Mouse (Mus musculus): ENCODE measurements around the gene Clstn3. TPM values are rescaled to one million over a fixed set of nuclear protein-coding genes. Genes with fewer than 3 reads are reported as not detected.
A peak's percentile ranks its signal among the peaks of the same experiment; 100 is the strongest.
"Not testable (repeated sequence)": the region's sequence is repeated elsewhere in the genome, so short reads cannot be mapped to it uniquely, and the experiment has no call there.

Gene Clstn3
- polyA plus RNA-seq, 3 experiments from 2014 or later = not detected

- no peak for ATAC-seq
Measured at GRCm38 (mm10) chr6:124448186-124448852, 16.3 kb downstream of the Clstn3 start.

DNA sequence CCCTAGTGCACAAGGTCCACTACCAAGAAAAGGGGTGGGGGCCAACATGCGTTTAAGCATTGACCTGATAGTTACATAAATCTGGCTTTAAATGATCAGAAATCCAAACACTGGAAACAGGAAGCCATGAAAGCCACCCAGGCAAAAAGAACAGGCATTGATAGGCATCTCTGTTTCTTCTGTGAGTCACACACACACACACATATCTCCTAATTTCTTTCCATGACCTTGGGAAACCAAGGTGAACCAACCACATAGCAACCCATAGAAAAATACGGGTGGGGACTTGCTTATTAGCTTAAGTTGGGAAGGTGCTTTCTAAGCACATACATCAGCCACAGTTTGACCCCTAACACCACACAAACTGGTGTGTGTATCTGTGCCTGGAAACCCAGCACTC, 17.2 kb downstream of the Clstn3 start:
- no peak for ATAC-seq

- no peak for ATAC-seq
Measured at GRCm38 (mm10) chr6:124446459-124446858, 18.1 kb downstream of the Clstn3 start.

- ATAC-seq = no peak
Measured at GRCm38 (mm10) chr6:124446024-124446423, 18.6 kb downstream of the Clstn3 start.

DNA sequence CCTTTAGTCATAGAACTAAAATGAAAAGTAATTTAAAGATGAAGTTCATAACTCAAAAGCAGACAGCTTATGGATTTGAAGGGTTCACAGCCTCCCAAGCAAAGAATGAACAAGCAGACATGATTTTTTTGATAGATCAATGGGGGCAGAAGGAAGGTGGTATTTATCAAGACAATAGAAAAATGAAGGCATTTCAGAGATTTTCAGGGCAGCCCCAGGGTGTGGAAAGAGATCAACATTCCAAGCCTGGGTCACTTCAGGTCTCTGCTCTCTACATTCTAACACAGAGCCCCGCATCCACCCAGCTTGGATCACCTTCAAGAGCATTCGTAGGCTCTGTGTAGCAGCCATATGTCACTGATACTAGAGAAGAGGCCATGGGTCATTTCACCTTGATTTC, 21.3 kb downstream of the Clstn3 start:
- no peak for ATAC-seq

GRCm38 (mm10) chr6:124436245-124436644, 28.3 kb downstream of the Clstn3 start:
- no peak for ATAC-seq

- no peak for ATAC-seq
Measured at GRCm38 (mm10) chr6:124435173-124435572, 29.4 kb downstream of the Clstn3 start.

- ATAC-seq = no peak
Measured at GRCm38 (mm10) chr6:124433688-124434324, 30.8 kb downstream of the Clstn3 start.

- no peak for ATAC-seq
Measured at GRCm38 (mm10) chr6:124430784-124431495, 33.7 kb downstream of the Clstn3 start.

DNA sequence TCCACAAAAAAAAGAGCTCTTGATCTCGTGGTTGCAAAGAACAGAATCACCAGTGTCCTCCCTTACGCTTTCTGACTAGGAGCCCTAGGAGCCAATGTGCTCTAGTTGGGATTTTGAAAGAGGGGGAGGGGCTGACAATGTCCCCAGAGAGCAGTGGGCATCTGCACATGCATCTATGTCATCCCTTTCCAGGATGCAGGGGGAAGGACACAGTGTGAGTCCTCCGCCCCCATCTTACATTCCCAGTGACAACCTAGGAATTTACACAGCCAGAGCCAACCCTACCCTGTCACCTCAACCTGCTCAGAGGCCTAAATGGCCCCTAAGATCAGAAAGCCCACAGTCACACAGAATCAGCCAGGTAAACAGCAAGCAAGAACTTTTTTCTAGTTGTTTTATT, 34.2 kb downstream of the Clstn3 start:
- no peak for ATAC-seq

DNA sequence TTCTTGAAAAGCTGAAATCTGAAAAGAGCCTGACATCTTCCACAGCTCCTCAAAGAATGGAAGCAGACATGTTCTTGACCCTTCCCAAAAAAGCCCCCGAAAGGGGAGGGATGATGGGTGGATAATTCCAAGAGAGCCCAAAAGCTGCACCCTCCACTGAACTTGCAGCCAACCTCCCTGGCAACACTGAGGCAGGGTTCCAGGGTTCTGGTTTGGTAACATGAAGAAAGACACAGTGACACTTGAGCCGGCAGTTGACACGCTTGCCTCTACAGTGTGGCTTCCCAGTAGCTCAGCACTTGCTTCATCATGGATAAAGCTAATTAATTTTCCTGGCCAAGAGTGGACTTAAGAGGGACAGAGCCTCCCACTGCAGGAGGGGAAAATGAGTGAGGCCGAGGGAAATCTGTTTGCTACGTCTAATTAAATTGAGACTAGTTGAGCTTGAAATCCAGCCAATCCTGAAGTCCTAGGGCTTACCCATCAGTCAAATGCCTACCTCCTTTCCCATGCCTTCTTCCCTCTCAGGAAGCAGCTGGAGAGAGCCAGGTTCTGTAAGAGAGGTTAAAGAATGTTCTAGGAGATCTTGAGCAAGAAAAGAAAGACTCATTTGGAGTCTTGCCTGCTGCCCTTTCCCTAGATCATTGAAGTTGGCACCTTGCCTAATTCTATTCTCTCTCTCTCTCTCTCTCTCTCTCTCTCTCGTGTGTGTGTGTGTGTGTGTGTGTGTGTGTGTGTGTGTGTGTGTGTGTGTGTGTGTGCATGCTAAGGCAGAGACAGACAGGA, 36.6 kb downstream of the Clstn3 start:
- no peak for ATAC-seq

- ATAC-seq = no peak
Measured at GRCm38 (mm10) chr6:124427289-124427688, 37.3 kb downstream of the Clstn3 start.

GRCm38 (mm10) chr6:124426604-124427003, 38.0 kb downstream of the Clstn3 start:
- ATAC-seq = no peak

DNA sequence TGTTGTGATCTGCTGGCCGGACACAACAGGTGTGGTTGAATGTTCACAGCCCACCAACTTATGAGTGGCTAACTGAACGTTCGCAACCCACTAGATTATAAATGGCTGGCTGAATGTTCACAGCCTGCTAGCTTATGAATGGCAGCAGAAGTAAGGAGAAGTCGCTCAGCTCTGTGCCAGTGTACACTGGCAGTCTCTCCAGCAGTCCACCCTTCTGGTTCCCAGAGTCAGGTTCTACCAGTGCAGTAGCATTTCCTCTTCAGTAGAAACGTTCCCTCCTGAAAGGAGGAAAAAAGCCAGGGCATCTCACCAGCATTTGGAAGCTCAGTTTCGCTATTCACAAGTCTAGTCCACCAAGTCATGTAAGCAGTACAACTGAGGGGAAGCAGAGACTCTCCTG, 39.1 kb downstream of the Clstn3 start:
- ATAC-seq = no peak

GRCm38 (mm10) chr6:124425042-124425441, 39.6 kb downstream of the Clstn3 start:
- not testable (repeated sequence) for ATAC-seq

GRCm38 (mm10) chr6:124424068-124424498, 40.5 kb downstream of the Clstn3 start:
- no peak for ATAC-seq

GRCm38 (mm10) chr6:124418686-124419085, 45.9 kb downstream of the Clstn3 start:
- ATAC-seq = no peak

GRCm38 (mm10) chr6:124415347-124416088, 49.1 kb downstream of the Clstn3 start:
- peak; percentile 82 for ATAC-seq

DNA sequence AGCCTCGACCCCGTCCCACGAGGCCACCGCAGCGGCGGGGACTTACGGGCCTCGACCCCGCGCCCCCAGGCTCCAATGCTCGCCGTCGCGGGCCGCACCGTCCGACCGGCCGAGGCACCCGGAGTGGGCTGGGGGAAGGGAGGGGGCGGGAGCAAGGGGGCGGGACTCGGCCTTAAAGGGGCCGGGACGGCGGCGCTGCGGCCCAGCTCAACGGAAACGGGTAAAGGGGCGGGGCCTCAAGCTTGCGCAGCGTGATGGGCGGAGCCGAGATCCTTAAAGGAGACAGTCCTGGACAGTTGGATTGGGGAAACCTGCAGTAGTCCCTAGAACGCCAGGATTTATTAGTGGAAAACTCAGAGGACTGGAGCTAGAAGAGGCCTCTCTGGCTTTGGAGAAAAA, 49.7 kb downstream of the Clstn3 start, which contains the start of gene Pex5:
Gene Pex5 (minus strand): TSS at position 141 of the 399 bp plus-strand sequence.
- peak; percentile 91 for ATAC-seq

DNA sequence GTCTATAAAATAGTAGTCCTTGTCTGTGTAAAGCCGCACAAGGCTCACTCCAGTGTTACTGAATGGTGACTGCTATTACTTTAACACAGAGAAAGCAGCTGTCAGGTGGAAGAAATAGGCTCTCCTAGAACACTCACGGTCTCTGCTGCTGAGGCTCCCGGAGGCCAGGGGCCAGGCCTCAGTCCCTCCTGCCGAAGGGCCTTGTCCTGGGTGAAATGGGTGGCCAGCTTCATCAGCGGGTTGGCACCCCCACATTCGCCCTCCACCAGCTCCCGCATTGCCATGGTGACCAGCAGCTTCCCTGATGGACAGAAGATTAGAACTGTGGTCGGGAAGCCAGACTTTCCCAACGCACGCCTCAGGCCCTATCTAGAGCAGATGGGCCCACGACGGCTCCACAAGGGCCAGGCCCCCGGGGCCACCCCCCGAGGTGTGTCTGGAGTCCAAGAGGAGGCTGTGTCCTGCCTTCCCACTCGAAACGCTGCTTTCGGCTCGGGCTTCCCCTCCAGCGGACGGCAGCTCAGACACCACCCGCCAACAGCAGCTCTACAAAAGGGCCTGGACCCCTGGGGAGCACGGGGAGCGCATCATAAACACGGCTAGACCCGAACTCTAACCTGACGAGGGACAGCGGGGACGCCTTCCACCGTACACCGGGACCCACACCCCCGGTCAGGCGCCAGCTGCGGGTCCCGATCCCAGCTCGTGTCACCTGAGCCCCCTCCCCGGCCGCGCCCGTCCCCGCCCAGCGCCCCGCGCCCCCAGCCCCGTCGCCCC, 50.3 kb downstream of the Clstn3 start:
- ATAC-seq = peak; percentile 6

GRCm38 (mm10) chr6:124413770-124414149, 50.8 kb downstream of the Clstn3 start:
- ATAC-seq = no peak

Data from inflammation-experienced regulatory T-cells, adult 6 months (primary cell).